Mouse (Mus musculus): ENCODE results near the gene Bhlhb9. TPM values are rescaled to one million over a fixed set of nuclear protein-coding genes. Genes with fewer than 3 reads are reported as not detected.

Bhlhb9 gene
- total RNA-seq, 2 experiments from 2014 or later: 18.9 to 28.9 TPM

- ATAC-seq (replicated peaks; ENCODE audit: poor library complexity, severe bottlenecking): peak; percentile 98
These were observed 88.2 kb downstream of the Bhlhb9 start for GRCm38 (mm10) chrX:135885411-135886233.

- ATAC-seq (replicated peaks; ENCODE audit: poor library complexity, severe bottlenecking): no peak
These were observed 88.8 kb downstream of the Bhlhb9 start for GRCm38 (mm10) chrX:135886234-135886585.

DNA sequence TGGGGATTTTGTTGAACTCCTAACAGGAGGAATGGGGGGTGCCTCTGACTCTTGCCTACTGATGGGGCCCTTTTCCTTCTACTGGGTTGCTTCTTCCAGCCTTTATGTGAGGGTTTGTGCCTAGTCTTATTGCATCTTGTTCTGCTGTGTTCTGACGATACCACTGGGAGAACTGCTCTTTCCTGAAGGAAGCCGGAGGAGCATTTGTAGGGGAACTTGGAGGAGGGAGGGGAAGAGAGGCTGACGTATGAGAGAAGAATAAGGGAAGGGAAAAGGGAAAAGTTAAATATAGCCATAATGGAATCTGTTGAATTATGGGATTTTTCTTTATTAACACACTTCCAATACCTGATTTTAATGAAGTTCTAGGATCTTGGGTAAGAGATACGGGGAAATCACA, 119.2 kb downstream of the Bhlhb9 start:
- no peak for ATAC-seq (replicated peaks; ENCODE audit: poor library complexity, severe bottlenecking)

DNA sequence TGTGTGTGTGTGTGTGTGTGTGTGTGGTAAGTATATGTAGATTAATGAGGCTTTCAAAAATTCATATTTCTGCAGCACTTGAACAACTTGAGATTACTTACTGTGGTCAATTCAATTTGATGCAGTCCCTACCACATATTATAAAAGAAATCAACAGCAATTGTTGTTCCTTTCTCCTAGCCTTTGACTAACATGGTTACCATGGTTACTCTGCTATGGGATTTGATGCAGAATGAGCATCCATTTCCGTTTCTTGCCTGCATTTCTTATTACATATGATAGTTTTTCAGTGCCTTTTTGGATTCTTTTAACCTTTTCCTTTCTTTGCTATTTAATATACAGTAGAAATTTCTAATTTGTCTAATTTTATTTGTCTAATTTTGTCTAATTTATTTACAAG, 119.7 kb downstream of the Bhlhb9 start:
- ATAC-seq (replicated peaks; ENCODE audit: poor library complexity, severe bottlenecking): no peak

GRCm38 (mm10) chrX:135922162-135922561, 124.8 kb downstream of the Bhlhb9 start:
- no peak for ATAC-seq (replicated peaks; ENCODE audit: poor library complexity, severe bottlenecking)

DNA sequence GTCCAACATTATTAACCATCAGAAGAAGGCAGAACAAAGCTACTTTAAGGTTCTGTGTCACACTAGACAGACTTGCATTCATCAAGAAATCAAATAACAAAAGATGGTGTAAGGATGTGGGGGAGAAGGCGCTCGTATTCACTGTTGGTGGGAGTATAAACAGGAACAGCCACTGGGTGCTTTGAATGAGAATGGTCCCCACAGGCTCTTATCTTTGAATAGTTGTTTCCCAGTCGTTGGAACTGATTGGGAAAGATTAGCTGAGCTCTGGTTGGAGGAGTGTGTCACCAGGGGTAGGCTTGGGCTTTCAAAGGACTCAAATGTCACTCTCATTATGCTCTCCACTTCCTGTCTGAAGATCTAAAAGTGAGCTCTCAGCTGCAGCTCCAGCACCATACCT, 128.5 kb downstream of the Bhlhb9 start:
- no peak for ATAC-seq (replicated peaks; ENCODE audit: poor library complexity, severe bottlenecking)

DNA sequence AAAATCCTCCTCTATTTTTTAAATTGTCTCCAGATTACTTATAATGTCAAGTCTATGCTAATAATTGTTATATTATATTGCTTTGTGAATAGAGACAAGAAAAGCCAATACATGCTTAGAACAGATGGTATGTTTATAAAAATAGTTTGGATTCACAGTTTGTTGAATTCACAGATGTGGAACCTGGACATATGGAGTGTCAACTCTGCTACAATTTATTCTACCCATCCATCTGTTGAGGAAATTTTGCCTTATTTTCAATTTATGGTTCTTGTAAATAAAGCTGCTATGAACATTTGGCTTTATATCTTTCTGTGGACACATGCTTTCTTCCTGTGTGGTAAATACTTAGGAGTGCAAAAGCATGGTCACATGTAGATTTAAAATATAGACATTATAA, 131.2 kb downstream of the Bhlhb9 start:
- no peak for ATAC-seq (replicated peaks; ENCODE audit: poor library complexity, severe bottlenecking)

DNA sequence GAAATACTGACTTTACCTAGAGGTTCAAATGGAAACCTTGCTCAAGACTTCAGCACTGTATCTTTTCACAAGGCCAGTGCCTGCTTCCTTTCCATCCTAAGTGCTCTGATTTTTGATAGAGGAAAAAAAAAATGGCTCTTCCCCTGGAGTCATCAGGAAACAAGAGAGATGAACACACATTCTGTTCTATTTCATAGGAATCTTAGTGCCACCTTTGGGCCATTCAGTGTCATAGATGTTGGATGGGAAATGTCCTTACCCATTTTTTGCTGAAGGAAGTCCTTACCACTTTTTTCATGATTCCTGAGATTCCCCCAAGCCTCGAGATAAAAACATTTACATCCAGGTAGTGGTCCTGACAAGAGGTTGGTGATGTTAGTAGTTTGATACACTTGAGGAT, 139.1 kb downstream of the Bhlhb9 start:
- no peak for ATAC-seq (replicated peaks; ENCODE audit: poor library complexity, severe bottlenecking)

Other genes with a start within 250 kb of the Bhlhb9 start
- gene Nxf7, start 198.8 kb upstream of the Bhlhb9 start, total RNA-seq (2014; fragmentation: Nextera tagmentation): 4.4 TPM in 1 of 2 replicates, not detected in the other
- gene Nxf7, start 198.8 kb upstream of the Bhlhb9 start, total RNA-seq (2017): not detected in 2 replicates
- 0.53 TPM in 1 of 2 replicates, not detected in the other for gene Prame, start 169.9 kb upstream of the Bhlhb9 start, total RNA-seq (2014; fragmentation: Nextera tagmentation)
- gene Prame, start 169.9 kb upstream of the Bhlhb9 start, total RNA-seq (2017): not detected in 2 replicates
- not detected in 2 replicates for gene Tcp11x2, start 103.8 kb upstream of the Bhlhb9 start, total RNA-seq (2014; fragmentation: Nextera tagmentation)
- gene Tcp11x2, start 103.8 kb upstream of the Bhlhb9 start, total RNA-seq (2017): not detected in 2 replicates
- not detected in 2 replicates for gene Tmsb15a, start 72.3 kb upstream of the Bhlhb9 start, total RNA-seq (2014; fragmentation: Nextera tagmentation)
- not detected in 2 replicates for gene Tmsb15a, start 72.3 kb upstream of the Bhlhb9 start, total RNA-seq (2017)
- gene Armcx5, start 54.9 kb upstream of the Bhlhb9 start, total RNA-seq (2014; fragmentation: Nextera tagmentation): 4.1 and 5.9 TPM in 2 replicates
- 6.2 and 11.5 TPM in 2 replicates for gene Armcx5, start 54.9 kb upstream of the Bhlhb9 start, total RNA-seq (2017)
- 19.2 and 19.8 TPM in 2 replicates for gene Gprasp1, start 54.9 kb upstream of the Bhlhb9 start, total RNA-seq (2014; fragmentation: Nextera tagmentation)
- 18.7 and 30.1 TPM in 2 replicates for gene Gprasp1, start 54.9 kb upstream of the Bhlhb9 start, total RNA-seq (2017)
- gene Gprasp2, start 41.4 kb downstream of the Bhlhb9 start, total RNA-seq (2014; fragmentation: Nextera tagmentation): 2.8 TPM in 1 of 2 replicates, not detected in the other
- gene Gprasp2, start 41.4 kb downstream of the Bhlhb9 start, total RNA-seq (2017): 2.5 and 3.1 TPM in 2 replicates
- gene Arxes2, start 196.2 kb downstream of the Bhlhb9 start, total RNA-seq (2014; fragmentation: Nextera tagmentation): 3.1 and 4.7 TPM in 2 replicates
- 0.41 TPM in 1 of 2 replicates, not detected in the other for gene Arxes2, start 196.2 kb downstream of the Bhlhb9 start, total RNA-seq (2017)
- gene Arxes1, start 235.8 kb downstream of the Bhlhb9 start, total RNA-seq (2014; fragmentation: Nextera tagmentation): not detected in 2 replicates
- not detected in 2 replicates for gene Arxes1, start 235.8 kb downstream of the Bhlhb9 start, total RNA-seq (2017)

Measured in granulocyte monocyte progenitor cell, adult 5-6 weeks (primary cell).